Mouse (Mus musculus): Measurements from ENCODE around the gene Il17f. TPM values are rescaled to one million over a fixed set of nuclear protein-coding genes. Genes with fewer than 3 reads are reported as not detected.

Il17f gene
- polyA plus RNA-seq (2015; fragmentation: Nextera tagmentation; extraction: Ambion mirVana), result 0.17 and 0.20 TPM in 2 replicates

GRCm38 (mm10) chr1:20790517-20790916, at the start of gene Il17f:
TSS of gene Il17f (minus strand) at chr1:20790617.

GRCm38 (mm10) chr1:20819771-20820605, 29.6 kb upstream of the Il17f start, which contains the start of gene Mcm3:
TSS of gene Mcm3 (minus strand) at chr1:20820312.

DNA sequence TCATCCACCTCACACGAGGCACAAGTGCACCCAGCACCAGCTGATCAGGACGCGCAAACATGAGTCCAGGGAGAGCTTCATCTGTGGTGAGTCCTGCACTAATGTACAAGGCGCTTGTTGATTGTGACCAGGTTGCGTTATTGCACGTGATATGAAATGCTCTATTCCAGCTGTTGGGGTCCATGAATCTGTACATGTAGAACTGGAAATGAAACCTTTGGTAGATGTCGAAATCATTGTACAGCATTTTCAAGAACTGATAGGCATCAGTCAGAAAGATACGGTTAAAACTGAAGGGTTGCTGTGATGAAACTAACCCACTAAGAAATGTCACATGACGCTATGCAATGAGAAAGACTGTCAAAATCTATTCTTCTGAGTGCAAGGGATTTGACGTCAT, 59.5 kb downstream of the Il17f start, which contains the start of gene Il17a:
Il17a (plus strand) TSS at position 3 of the 400 bp plus-strand sequence.

Other genes starting within 250 kb of the Il17f start
- gene Pkhd1, start 172.6 kb downstream of the Il17f start, polyA plus RNA-seq (2015; fragmentation: Nextera tagmentation; extraction: Ambion mirVana), result 0.06 and 0.51 TPM in 2 replicates
- gene Il17a, start 59.7 kb downstream of the Il17f start, polyA plus RNA-seq (2015; fragmentation: Nextera tagmentation; extraction: Ambion mirVana), result not detected in 2 replicates
- gene Mcm3, start 29.7 kb upstream of the Il17f start, polyA plus RNA-seq (2015; fragmentation: Nextera tagmentation; extraction: Ambion mirVana), result 28.6 and 46.7 TPM in 2 replicates
- 8.2 and 23.0 TPM in 2 replicates for gene Paqr8, start 100.0 kb upstream of the Il17f start, polyA plus RNA-seq (2015; fragmentation: Nextera tagmentation; extraction: Ambion mirVana)
- 2.3 and 2.7 TPM in 2 replicates for gene Efhc1, start 161.0 kb upstream of the Il17f start, polyA plus RNA-seq (2015; fragmentation: Nextera tagmentation; extraction: Ambion mirVana)